Mouse (Mus musculus): ENCODE results near the gene Clic6. TPM values are rescaled to one million over a fixed set of nuclear protein-coding genes. Genes with fewer than 3 reads are reported as not detected.
"Not testable (repeated sequence)": the region's sequence is repeated elsewhere in the genome, so short reads cannot be mapped to it uniquely, and the experiment has no call there.

Gene Clic6
- total RNA-seq, 2 experiments from 2014 or later: 0.37 to 1.1 TPM

- no peak for DNase-seq
Measured at GRCm38 (mm10) chr16:92472898-92473297, 12.6 kb upstream of the Clic6 start.

GRCm38 (mm10) chr16:92475093-92475860 lies 10.3 kb upstream of the Clic6 start:
- peak in 1 of 2 experiments; percentile 22 for DNase-seq

- DNase-seq: peak; percentile 60 to 82
Measured at GRCm38 (mm10) chr16:92478561-92479150, 6.9 kb upstream of the Clic6 start.

GRCm38 (mm10) chr16:92487086-92487485 lies 1.6 kb downstream of the Clic6 start:
- DNase-seq: no peak

- DNase-seq: peak; percentile 24 to 66
Measured at GRCm38 (mm10) chr16:92487489-92487888, 2.0 kb downstream of the Clic6 start.

GRCm38 (mm10) chr16:92488456-92488855 lies 2.9 kb downstream of the Clic6 start:
- no peak for DNase-seq

GRCm38 (mm10) chr16:92489356-92489755 lies 3.8 kb downstream of the Clic6 start:
- no peak for DNase-seq

GRCm38 (mm10) chr16:92497851-92498588 lies 12.5 kb downstream of the Clic6 start:
- DNase-seq: no peak

GRCm38 (mm10) chr16:92498589-92498981 lies 13.0 kb downstream of the Clic6 start:
- DNase-seq: no peak

- no peak for DNase-seq
Measured at GRCm38 (mm10) chr16:92499324-92499723, 13.8 kb downstream of the Clic6 start.

- no peak for DNase-seq
Measured at GRCm38 (mm10) chr16:92500534-92500933, 15.0 kb downstream of the Clic6 start.

GRCm38 (mm10) chr16:92503105-92503504 lies 17.6 kb downstream of the Clic6 start:
- DNase-seq: no peak

GRCm38 (mm10) chr16:92507573-92507972 lies 22.0 kb downstream of the Clic6 start:
- DNase-seq: no peak

- no peak for DNase-seq
Measured at GRCm38 (mm10) chr16:92510835-92511772, 25.6 kb downstream of the Clic6 start.

GRCm38 (mm10) chr16:92511773-92512391 lies 26.3 kb downstream of the Clic6 start:
- peak; percentile 6 to 29 for DNase-seq

- not testable (repeated sequence) for DNase-seq
Measured at GRCm38 (mm10) chr16:92514896-92515295, 29.4 kb downstream of the Clic6 start.

GRCm38 (mm10) chr16:92516139-92516538 lies 30.6 kb downstream of the Clic6 start:
- DNase-seq: peak; percentile 64 to 70

- no peak for DNase-seq
Measured at GRCm38 (mm10) chr16:92518718-92519117, 33.2 kb downstream of the Clic6 start.

- DNase-seq: peak; percentile 9 to 44
Measured at GRCm38 (mm10) chr16:92519820-92520492, 34.4 kb downstream of the Clic6 start.

- no peak for DNase-seq
Measured at GRCm38 (mm10) chr16:92523351-92523750, 37.8 kb downstream of the Clic6 start.

GRCm38 (mm10) chr16:92524651-92525050 lies 39.1 kb downstream of the Clic6 start:
- DNase-seq: no peak

Data from heart, adult 18-20 months (tissue).